Mouse (Mus musculus): ENCODE data around the gene Baz1a. TPM values are rescaled to one million over a fixed set of nuclear protein-coding genes. Genes with fewer than 3 reads are reported as not detected.

Baz1a gene
- 2.6 TPM for polyA plus RNA-seq (2014; fragmentation: Illumina TruSeq; extraction: RNeasy Lipid Tissue Mini Kit (QIAGEN cat#74804); ENCODE audit: low read depth, low replicate concordance)

GRCm38 (mm10) chr12:55013626-55014398 is at the start of gene Baz1a:
Gene Baz1a, minus strand, starts transcription at chr12:55014348.

DNA sequence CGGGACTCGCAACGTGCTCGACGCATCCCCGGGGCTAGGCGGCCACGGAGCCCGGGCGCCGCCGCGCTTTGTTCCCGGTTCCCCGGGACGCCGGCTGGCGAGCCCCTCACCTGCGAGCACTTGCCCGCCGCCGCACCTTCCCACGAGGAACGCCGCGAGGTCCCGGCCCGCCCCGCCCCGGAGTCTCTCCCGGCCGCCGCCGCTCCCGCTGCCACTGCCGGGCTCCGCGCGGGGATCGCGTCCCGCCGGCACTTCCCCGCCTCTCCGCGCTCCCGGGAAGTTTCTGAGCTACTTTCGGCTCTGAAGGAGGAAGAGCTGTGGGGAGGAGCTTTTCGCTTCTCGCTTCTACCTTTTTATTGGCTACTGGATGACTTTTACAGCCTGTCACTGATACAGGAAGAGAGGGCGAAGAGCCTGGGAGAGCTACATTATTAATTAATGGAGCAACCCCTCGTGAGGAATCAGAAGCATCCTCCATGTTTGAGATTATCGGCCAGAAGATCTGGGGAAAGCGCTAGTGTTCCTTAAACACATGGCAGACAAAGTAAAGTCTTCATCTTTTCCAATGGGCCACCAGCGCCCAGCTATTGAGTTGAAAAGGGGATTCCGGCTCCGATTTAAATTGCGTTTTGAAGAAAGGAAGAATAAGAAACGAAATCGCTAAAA is 28.0 kb downstream of the Baz1a start, which contains the start of gene Gm20403:
TSS of gene Gm20403 (minus strand) at position 478 of the 666 bp plus-strand sequence.

DNA sequence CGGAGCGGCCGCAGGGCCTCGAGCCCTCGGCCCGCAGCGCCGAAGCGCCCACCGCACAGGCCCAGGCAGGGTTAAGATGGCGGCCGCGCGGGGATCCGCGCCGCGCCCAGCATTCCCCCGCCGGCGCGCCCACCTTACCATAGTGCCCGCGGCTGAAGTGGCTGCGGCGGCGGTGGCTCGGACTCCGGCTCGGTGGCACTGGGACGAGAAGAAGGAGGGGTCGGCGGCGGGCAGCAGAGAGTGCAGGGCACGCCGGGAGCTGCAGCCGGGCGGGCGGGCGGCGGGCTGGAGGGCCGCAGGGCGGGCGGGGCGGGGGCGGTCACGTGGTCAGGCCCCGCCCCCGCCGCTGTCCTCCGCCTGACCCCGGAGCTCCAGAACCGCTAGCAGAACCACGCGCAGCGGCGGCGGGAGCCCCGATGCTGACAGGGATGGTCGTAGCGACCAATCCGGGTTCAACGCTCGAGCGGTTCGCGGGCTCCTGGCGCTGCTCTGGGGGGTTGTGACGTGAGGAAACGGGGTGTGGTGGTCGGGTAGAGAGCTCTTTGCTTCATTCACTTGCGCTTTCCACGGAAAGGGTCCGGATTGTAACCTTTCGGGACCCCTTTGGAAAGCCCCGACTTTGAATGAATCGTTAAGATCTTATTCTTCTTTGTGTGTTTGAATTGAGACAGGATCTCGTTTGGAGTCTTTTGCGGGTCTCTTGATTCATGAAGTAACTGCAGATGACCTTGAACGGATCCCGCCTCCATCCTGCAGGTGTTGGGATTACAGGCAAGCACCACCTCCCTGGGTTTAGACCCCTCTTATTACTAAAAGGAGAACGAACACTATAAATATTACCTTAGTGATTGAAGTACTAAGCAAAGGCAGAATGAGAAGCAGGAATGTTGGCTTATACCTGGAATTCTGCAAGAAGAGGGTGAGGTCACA is 151.3 kb downstream of the Baz1a start, which contains the start of gene Cfl2:
TSS of gene Cfl2 (minus strand) at position 272 of the 930 bp plus-strand sequence.

Other genes starting within 250 kb of the Baz1a start
- gene Snx6, start 218.6 kb downstream of the Baz1a start, polyA plus RNA-seq (2014; fragmentation: Illumina TruSeq; extraction: RNeasy Lipid Tissue Mini Kit (QIAGEN cat#74804); ENCODE audit: low read depth, low replicate concordance) = 35.8 TPM
- 455 TPM for gene Cfl2, start 151.5 kb downstream of the Baz1a start, polyA plus RNA-seq (2014; fragmentation: Illumina TruSeq; extraction: RNeasy Lipid Tissue Mini Kit (QIAGEN cat#74804); ENCODE audit: low read depth, low replicate concordance)
- not detected for gene Gm20403, start 27.8 kb downstream of the Baz1a start, polyA plus RNA-seq (2014; fragmentation: Illumina TruSeq; extraction: RNeasy Lipid Tissue Mini Kit (QIAGEN cat#74804); ENCODE audit: low read depth, low replicate concordance)
- 20.9 TPM for gene 2700097O09Rik, start 65.8 kb upstream of the Baz1a start, polyA plus RNA-seq (2014; fragmentation: Illumina TruSeq; extraction: RNeasy Lipid Tissue Mini Kit (QIAGEN cat#74804); ENCODE audit: low read depth, low replicate concordance)
- 118 TPM for gene Srp54a, start 65.9 kb upstream of the Baz1a start, polyA plus RNA-seq (2014; fragmentation: Illumina TruSeq; extraction: RNeasy Lipid Tissue Mini Kit (QIAGEN cat#74804); ENCODE audit: low read depth, low replicate concordance)
- gene Fam177a, start 110.1 kb upstream of the Baz1a start, polyA plus RNA-seq (2014; fragmentation: Illumina TruSeq; extraction: RNeasy Lipid Tissue Mini Kit (QIAGEN cat#74804); ENCODE audit: low read depth, low replicate concordance) = 8.2 TPM
- 40.2 TPM for gene Srp54b, start 140.8 kb upstream of the Baz1a start, polyA plus RNA-seq (2014; fragmentation: Illumina TruSeq; extraction: RNeasy Lipid Tissue Mini Kit (QIAGEN cat#74804); ENCODE audit: low read depth, low replicate concordance)
- 7.9 TPM for gene 1700047I17Rik2, start 185.2 kb upstream of the Baz1a start, polyA plus RNA-seq (2014; fragmentation: Illumina TruSeq; extraction: RNeasy Lipid Tissue Mini Kit (QIAGEN cat#74804); ENCODE audit: low read depth, low replicate concordance)
- 67.8 TPM for gene Srp54c, start 215.8 kb upstream of the Baz1a start, polyA plus RNA-seq (2014; fragmentation: Illumina TruSeq; extraction: RNeasy Lipid Tissue Mini Kit (QIAGEN cat#74804); ENCODE audit: low read depth, low replicate concordance)